ENCODE assay signal across 8 mouse cellular contexts in the genomic region with DNA sequence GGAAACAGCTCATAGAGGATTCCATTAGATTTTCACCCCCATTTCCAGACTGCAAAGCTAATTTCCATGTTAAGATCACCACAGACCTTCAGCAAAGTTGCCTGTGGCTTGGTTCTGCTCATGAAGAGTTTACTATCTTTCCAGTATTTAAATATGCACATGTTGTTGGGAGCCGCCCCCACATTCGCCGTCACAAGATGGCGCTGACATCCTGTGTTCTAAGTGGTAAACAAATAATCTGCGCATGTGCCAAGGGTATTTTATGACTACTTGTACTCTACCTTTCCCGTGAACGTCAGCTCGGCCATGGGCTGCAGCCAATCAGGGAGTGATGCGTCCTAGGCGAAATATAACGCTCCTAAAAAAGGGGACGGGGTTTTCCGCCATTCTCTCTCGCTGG.
DNase-seq lines count a peak whose midpoint lies in the region; ATAC-seq and TF ChIP-seq lines count a peak whose summit lies in the region.
"Not testable (repeated sequence)": the region's sequence is repeated elsewhere in the genome, so short reads cannot be mapped to it uniquely, and the experiment has no call there.

No protein-coding gene starts in this region.

- H3K36me3 ChIP-seq in hindbrain, embryonic 12.5 days; limb, embryonic 15.5 days: not testable (repeated sequence)

- peak overlapping the region; percentile 66 for H3K4me3 ChIP-seq in gastrocnemius, adult 2 months
- H3K4me3 ChIP-seq in hindbrain, embryonic 12.5 days: not testable (repeated sequence)
- H3K4me3 ChIP-seq in limb, embryonic 15.5 days: peak overlapping the region; percentile 36; the same call in 1 of the 2 replicates

- peak; percentile 18 to 33 for DNase-seq in CD8-positive naive resting alpha-beta T cell, adult 2 months (ENCODE audit: low read depth in 2 of 2, low spot score in 2 of 2)
- peak; percentile 19 to 36 for DNase-seq in cerebellum, postnatal 25 days
- peak; percentile 19 for DNase-seq in gastrocnemius, adult 2 months
- peak; percentile 30 to 33 for DNase-seq in kidney, postnatal 36 days
- DNase-seq in skeletal muscle tissue, adult 2 months (ENCODE audit: low read depth, low spot score): peak; percentile 22

- TF ChIP-seq CTCF in gastrocnemius, adult 2 months (IDR thresholded peaks at IDR 0.05): peak; percentile 42

- H3K27ac ChIP-seq in gastrocnemius, adult 2 months: peak overlapping the region; percentile 65
- H3K27ac ChIP-seq in hindbrain, embryonic 12.5 days; limb, embryonic 15.5 days: not testable (repeated sequence)

- H3K9ac ChIP-seq in hindbrain, embryonic 12.5 days; limb, embryonic 15.5 days: not testable (repeated sequence)

- intact Hi-C loops in gastrocnemius, adult 2 months (cut with DNase I): loop anchor here (2.0 to 10.0 kb wide), 3 partner anchors 168 to 1528 kb away; partner anchors contain the start of gene Klf6

- H3K4me2 ChIP-seq in hindbrain, embryonic 12.5 days (replicated peaks); limb, embryonic 15.5 days: not testable (repeated sequence)

- not testable (repeated sequence) for H3K27me3 ChIP-seq in hindbrain, embryonic 12.5 days; limb, embryonic 15.5 days

- not testable (repeated sequence) for H3K4me1 ChIP-seq in hindbrain, embryonic 12.5 days; limb, embryonic 15.5 days

- peak; percentile 62; the same call in 1 of the 2 replicates for ATAC-seq in hindbrain, embryonic 12.5 days (ENCODE audit: low FRiP score)
- not testable (repeated sequence) for ATAC-seq in limb, embryonic 15.5 days (ENCODE audit: insufficient number of reproducible peaks, low FRiP score, low TSS enrichment, low read depth)
- peak; percentile 97 for ATAC-seq in megakaryocyte-erythroid progenitor cell, adult 5-6 weeks (replicated peaks; ENCODE audit: low FRiP score, low TSS enrichment, poor library complexity, severe bottlenecking)

- H3K9me3 ChIP-seq in hindbrain, embryonic 12.5 days (replicated peaks); limb, embryonic 15.5 days: not testable (repeated sequence)

- WGBS in hindbrain, embryonic 12.5 days: 31% methylated on average over 6 of the region's 14 CpGs
- WGBS in limb, embryonic 15.5 days: 37% methylated on average over 7 of the region's 14 CpGs
